Mouse (Mus musculus): ENCODE measurements at regions not wholly inside any gene's neighbourhood (a gene's known extent, or its start where the extent isn't known, plus 50 kb on each side); places are given as distances from the start of the nearest gene placed in this dataset.
A peak's percentile ranks its signal among the peaks of the same experiment; 100 is the strongest.

GRCm38 (mm10) chr16:86544121-86544520 is 642.5 kb upstream of the Adamts5 start:
- no peaks in the 10 kb centered on the region for H3K27me3 ChIP-seq (ENCODE audit: control insufficient read depth, insufficient read depth, low read length)
- H3K4me1 ChIP-seq (ENCODE audit: control insufficient read depth, insufficient read depth, low read length), result no peaks in the 10 kb centered on the region
- ATAC-seq (ENCODE audit: insufficient number of reproducible peaks, insufficient read depth, low FRiP score, low read depth), result no peak
- no peak overlapping the region for H3K4me3 ChIP-seq (ENCODE audit: low read depth, low read length)
- WGBS, result 62% methylated on average over 1 of the region's 1 CpGs
- no peaks in the 10 kb centered on the region for H3K9me3 ChIP-seq (ENCODE audit: control insufficient read depth, low read depth, low read length)
- H3K4me2 ChIP-seq (replicated peaks; ENCODE audit: low read depth, low read length), result no peak overlapping the region
- no peak overlapping the region for H3K27ac ChIP-seq (ENCODE audit: low read length)
- H3K9ac ChIP-seq (replicated peaks; ENCODE audit: low read depth, low read length), result no peak overlapping the region
- H3K36me3 ChIP-seq (ENCODE audit: control insufficient read depth, insufficient read depth, low read length), result no peaks in the 10 kb centered on the region

- Histone ChIP-seq H3K27me3 (ENCODE audit: control insufficient read depth, insufficient read depth, low read length) (no peaks in the 10 kb centered on the region), H3K4me2 (replicated peaks; ENCODE audit: low read depth, low read length) (no peak overlapping the region), H3K36me3 (ENCODE audit: control insufficient read depth, insufficient read depth, low read length) (no peaks in the 10 kb centered on the region), H3K4me3 (ENCODE audit: low read depth, low read length) (no peak overlapping the region), H3K9me3 (ENCODE audit: control insufficient read depth, low read depth, low read length) (no peaks in the 10 kb centered on the region), H3K9ac (replicated peaks; ENCODE audit: low read depth, low read length) (no peak overlapping the region), H3K27ac (ENCODE audit: low read length) (no peak overlapping the region), H3K4me1 (ENCODE audit: control insufficient read depth, insufficient read depth, low read length) (no peaks in the 10 kb centered on the region)
- ATAC-seq (ENCODE audit: insufficient number of reproducible peaks, insufficient read depth, low FRiP score, low read depth), result no peak
- 58% methylated on average over 5 of the region's 5 CpGs for WGBS
Measured at GRCm38 (mm10) chr16:86536479-86536878, 634.9 kb upstream of the Adamts5 start.

GRCm38 (mm10) chr16:86524135-86524534 is 622.5 kb upstream of the Adamts5 start:
- H3K36me3 ChIP-seq (ENCODE audit: control insufficient read depth, insufficient read depth, low read length), result no peaks in the 10 kb centered on the region
- WGBS, result 90% methylated on average over 3 of the region's 3 CpGs

GRCm38 (mm10) chr16:86516935-86517334 is 615.3 kb upstream of the Adamts5 start:
- no peaks in the 10 kb centered on the region for H3K27me3 ChIP-seq (ENCODE audit: control insufficient read depth, insufficient read depth, low read length)
- H3K4me2 ChIP-seq (replicated peaks; ENCODE audit: low read depth, low read length), result no peak overlapping the region
- no peak overlapping the region for H3K27ac ChIP-seq (ENCODE audit: low read length)
- WGBS, result 11% methylated on average over 1 of the region's 1 CpGs
- 0 out of 2 replicates have a peak, but pooled peaks have one; percentile 6 for ATAC-seq (ENCODE audit: insufficient number of reproducible peaks, insufficient read depth, low FRiP score, low read depth)
- H3K36me3 ChIP-seq (ENCODE audit: control insufficient read depth, insufficient read depth, low read length), result no peaks in the 10 kb centered on the region
- H3K4me3 ChIP-seq (ENCODE audit: low read depth, low read length), result no peak overlapping the region
- no peak overlapping the region for H3K9ac ChIP-seq (replicated peaks; ENCODE audit: low read depth, low read length)
- no peaks in the 10 kb centered on the region for H3K4me1 ChIP-seq (ENCODE audit: control insufficient read depth, insufficient read depth, low read length)
- no peaks in the 10 kb centered on the region for H3K9me3 ChIP-seq (ENCODE audit: control insufficient read depth, low read depth, low read length)

More at GRCm38 (mm10) chr16:86524135-86524534, 622.5 kb upstream of the Adamts5 start:
- no peak overlapping the region for H3K9ac ChIP-seq (replicated peaks; ENCODE audit: low read depth, low read length)
- no peak overlapping the region for H3K4me3 ChIP-seq (ENCODE audit: low read depth, low read length)
- no peak overlapping the region for H3K4me2 ChIP-seq (replicated peaks; ENCODE audit: low read depth, low read length)
- no peak overlapping the region for H3K27ac ChIP-seq (ENCODE audit: low read length)
- H3K4me1 ChIP-seq (ENCODE audit: control insufficient read depth, insufficient read depth, low read length), result no peaks in the 10 kb centered on the region
- 0 out of 2 replicates have a peak, but pooled peaks have one; percentile 28 for ATAC-seq (ENCODE audit: insufficient number of reproducible peaks, insufficient read depth, low FRiP score, low read depth)
- no peaks in the 10 kb centered on the region for H3K9me3 ChIP-seq (ENCODE audit: control insufficient read depth, low read depth, low read length)
- no peaks in the 10 kb centered on the region for H3K27me3 ChIP-seq (ENCODE audit: control insufficient read depth, insufficient read depth, low read length)

GRCm38 (mm10) chr16:86516144-86516543 is 614.5 kb upstream of the Adamts5 start:
- no peak overlapping the region for H3K27ac ChIP-seq (ENCODE audit: low read length)
- ATAC-seq (ENCODE audit: insufficient number of reproducible peaks, insufficient read depth, low FRiP score, low read depth), result no peak
- no peaks in the 10 kb centered on the region for H3K4me1 ChIP-seq (ENCODE audit: control insufficient read depth, insufficient read depth, low read length)
- no peak overlapping the region for H3K4me3 ChIP-seq (ENCODE audit: low read depth, low read length)
- H3K27me3 ChIP-seq (ENCODE audit: control insufficient read depth, insufficient read depth, low read length), result no peaks in the 10 kb centered on the region
- H3K9me3 ChIP-seq (ENCODE audit: control insufficient read depth, low read depth, low read length), result no peaks in the 10 kb centered on the region
- no peak overlapping the region for H3K4me2 ChIP-seq (replicated peaks; ENCODE audit: low read depth, low read length)
- H3K36me3 ChIP-seq (ENCODE audit: control insufficient read depth, insufficient read depth, low read length), result no peaks in the 10 kb centered on the region
- no peak overlapping the region for H3K9ac ChIP-seq (replicated peaks; ENCODE audit: low read depth, low read length)
- WGBS, result 66% methylated on average over 3 of the region's 3 CpGs

GRCm38 (mm10) chr16:86501074-86501952 is 599.7 kb upstream of the Adamts5 start:
- Histone ChIP-seq H3K27me3 (ENCODE audit: control insufficient read depth, insufficient read depth, low read length) (no peaks in the 10 kb centered on the region), H3K9me3 (ENCODE audit: control insufficient read depth, low read depth, low read length) (no peaks in the 10 kb centered on the region), H3K9ac (replicated peaks; ENCODE audit: low read depth, low read length) (no peak overlapping the region), H3K4me3 (ENCODE audit: low read depth, low read length) (no peak overlapping the region), H3K4me1 (ENCODE audit: control insufficient read depth, insufficient read depth, low read length) (no peaks in the 10 kb centered on the region), H3K27ac (ENCODE audit: low read length) (no peak overlapping the region), H3K4me2 (replicated peaks; ENCODE audit: low read depth, low read length) (no peak overlapping the region), H3K36me3 (ENCODE audit: control insufficient read depth, insufficient read depth, low read length) (no peaks in the 10 kb centered on the region)
- 46% methylated on average over 3 of the region's 3 CpGs for WGBS
- ATAC-seq (ENCODE audit: insufficient number of reproducible peaks, insufficient read depth, low FRiP score, low read depth), result no peak

GRCm38 (mm10) chr16:86475145-86475544 is 573.5 kb upstream of the Adamts5 start:
- H3K9ac ChIP-seq (replicated peaks; ENCODE audit: low read depth, low read length), result no peak overlapping the region

GRCm38 (mm10) chr16:86473059-86473740 is 571.6 kb upstream of the Adamts5 start:
- 55% methylated on average over 4 of the region's 4 CpGs for WGBS
- Histone ChIP-seq H3K36me3 (ENCODE audit: control insufficient read depth, insufficient read depth, low read length) (no peaks in the 10 kb centered on the region), H3K9ac (replicated peaks; ENCODE audit: low read depth, low read length) (no peak overlapping the region), H3K4me2 (replicated peaks; ENCODE audit: low read depth, low read length) (no peak overlapping the region), H3K4me1 (ENCODE audit: control insufficient read depth, insufficient read depth, low read length) (no peaks in the 10 kb centered on the region), H3K4me3 (ENCODE audit: low read depth, low read length) (no peak overlapping the region), H3K27me3 (ENCODE audit: control insufficient read depth, insufficient read depth, low read length) (no peaks in the 10 kb centered on the region), H3K9me3 (ENCODE audit: control insufficient read depth, low read depth, low read length) (no peaks in the 10 kb centered on the region), H3K27ac (ENCODE audit: low read length) (no peak overlapping the region)
- ATAC-seq (ENCODE audit: insufficient number of reproducible peaks, insufficient read depth, low FRiP score, low read depth), result no peak

More at GRCm38 (mm10) chr16:86475145-86475544, 573.5 kb upstream of the Adamts5 start:
- no peak overlapping the region for H3K27ac ChIP-seq (ENCODE audit: low read length)
- H3K4me2 ChIP-seq (replicated peaks; ENCODE audit: low read depth, low read length), result no peak overlapping the region
- WGBS, result 50% methylated on average over 1 of the region's 1 CpGs
- H3K27me3 ChIP-seq (ENCODE audit: control insufficient read depth, insufficient read depth, low read length), result no peaks in the 10 kb centered on the region
- H3K36me3 ChIP-seq (ENCODE audit: control insufficient read depth, insufficient read depth, low read length), result no peaks in the 10 kb centered on the region
- no peak overlapping the region for H3K4me3 ChIP-seq (ENCODE audit: low read depth, low read length)
- H3K4me1 ChIP-seq (ENCODE audit: control insufficient read depth, insufficient read depth, low read length), result no peaks in the 10 kb centered on the region
- no peak for ATAC-seq (ENCODE audit: insufficient number of reproducible peaks, insufficient read depth, low FRiP score, low read depth)
- H3K9me3 ChIP-seq (ENCODE audit: control insufficient read depth, low read depth, low read length), result no peaks in the 10 kb centered on the region
